23 mouse cellular contexts compared by ENCODE assay signal in genomic region chr12:30944197-30944596, GRCm38 (mm10). TPM values are rescaled to one million over a fixed set of nuclear protein-coding genes. Genes with fewer than 3 reads are reported as not detected.
A peak's percentile ranks its signal among the peaks of the same experiment; 100 is the strongest.
DNase-seq lines count a peak whose midpoint lies in the region; ATAC-seq and TF ChIP-seq lines count a peak whose summit lies in the region.
"Had no signal": no experiment of that assay in that cellular context is flagged by ENCODE, and none has a peak within 500 bp of the region (broad histone marks: within the 10 kb centered on the region; RNA-seq: fewer than 3 reads in every experiment).

No protein-coding gene starts in this region.

- TF ChIP-seq POLR2A in small intestine, adult 2 months (IDR thresholded peaks at IDR 0.05; ENCODE audit: low read depth, low read length) = no peak

- H3K9ac ChIP-seq in kidney, embryonic 16.5 days (replicated peaks; ENCODE audit: low read length) = no peak overlapping the region
- H3K9ac ChIP-seq: embryonic facial prominence, embryonic 12.5 days; heart, embryonic 15.5 days; hindbrain, embryonic 12.5 days; neural tube, embryonic 13.5 days had no signal

- H3K27ac ChIP-seq in kidney, embryonic 16.5 days (ENCODE audit: low read length) = peak overlapping the region; percentile 73
- no peak overlapping the region for H3K27ac ChIP-seq in embryonic facial prominence, embryonic 10.5 days (replicated peaks)
- H3K27ac ChIP-seq in small intestine, adult 2 months (ENCODE audit: insufficient read depth, low read depth, low read length) = peak overlapping the region; percentile 50
- H3K27ac ChIP-seq: embryonic facial prominence, embryonic 12.5 days; heart, adult 2 months; heart, embryonic 15.5 days; hindbrain, embryonic 12.5 days; left cerebral cortex, adult 2 months; limb, embryonic 10.5 days; neural tube, embryonic 13.5 days had no signal

- no peaks in the 10 kb centered on the region for H3K9me3 ChIP-seq in kidney, embryonic 16.5 days (ENCODE audit: low read length)
- H3K9me3 ChIP-seq in embryonic facial prominence, embryonic 10.5 days = no peaks in the 10 kb centered on the region
- H3K9me3 ChIP-seq: embryonic facial prominence, embryonic 12.5 days; G1E; heart, embryonic 15.5 days; hindbrain, embryonic 12.5 days; limb, embryonic 10.5 days; neural tube, embryonic 13.5 days had no signal

- H3K4me1 ChIP-seq in kidney, embryonic 16.5 days (ENCODE audit: insufficient read depth, low read length) = peaks cover 11% of the 10 kb centered on the region; the same call in 1 of the 2 replicates
- peaks cover 7% of the 10 kb centered on the region for H3K4me1 ChIP-seq in embryonic facial prominence, embryonic 10.5 days
- H3K4me1 ChIP-seq in small intestine, adult 2 months (ENCODE audit: control insufficient read depth, insufficient read depth, insufficient read length, low read length) = peaks cover 4% of the 10 kb centered on the region; the same call in 1 of the 2 replicates
- H3K4me1 ChIP-seq: embryonic facial prominence, embryonic 12.5 days; heart, embryonic 15.5 days; hindbrain, embryonic 12.5 days; neural tube, embryonic 13.5 days had no signal

- no peak for ATAC-seq in kidney, embryonic 16.5 days (ENCODE audit: low FRiP score, low TSS enrichment)
- ATAC-seq: CD4-positive, CD25-positive, alpha-beta regulatory T cell, adult 4 months had no signal

- TF ChIP-seq CTCF in small intestine, adult 2 months (IDR thresholded peaks at IDR 0.05; ENCODE audit: extremely low read depth, insufficient read length, insufficient replicate concordance, low read depth, low read length) = no peak

- H3K4me2 ChIP-seq in kidney, embryonic 16.5 days (replicated peaks; ENCODE audit: low read depth, low read length) = no peak overlapping the region
- H3K4me2 ChIP-seq: embryonic facial prominence, embryonic 12.5 days; heart, embryonic 15.5 days; hindbrain, embryonic 12.5 days; midbrain, embryonic 11.5 days; neural tube, embryonic 13.5 days had no signal

- WGBS in kidney, embryonic 16.5 days = 55% methylated on average over 3 of the region's 3 CpGs
- WGBS in embryonic facial prominence, embryonic 10.5 days = 41% methylated on average over 3 of the region's 3 CpGs
- WGBS in small intestine, adult 2 months = 64% methylated on average over 3 of the region's 3 CpGs

- peaks cover 12% of the 10 kb centered on the region; the same call in 1 of the 2 replicates for H3K36me3 ChIP-seq in kidney, embryonic 16.5 days (ENCODE audit: insufficient read depth, low read length)
- H3K36me3 ChIP-seq in embryonic facial prominence, embryonic 10.5 days (replicated peaks) = peaks cover 34% of the 10 kb centered on the region
- H3K36me3 ChIP-seq in small intestine, adult 2 months (ENCODE audit: control insufficient read depth, insufficient read depth, low read length) = peaks cover 19% of the 10 kb centered on the region
- H3K36me3 ChIP-seq: G1E; heart, embryonic 15.5 days had no signal

- peak; percentile 10 for DNase-seq in embryo, embryonic 10.5 days (ENCODE audit: low spot score)
- no peak for DNase-seq in embryo, embryonic 10 days (ENCODE audit: low spot score)
- DNase-seq in kidney, postnatal 25 days = no peak
- peak; percentile 36 for DNase-seq in embryonic facial prominence, embryonic 10.5 days (ENCODE audit: low spot score)
- DNase-seq in cerebellum, postnatal 10 days = no peak
- no peak for DNase-seq in thymus, postnatal 0 days (ENCODE audit: low spot score)
- DNase-seq: cerebellum, adult 9-10 months; gastrocnemius, postnatal 14 days; heart, adult 2 months; lung, adult 18-20 months; lung, postnatal 4 days; thymus, postnatal 14 days had no signal

- no peaks in the 10 kb centered on the region for H3K27me3 ChIP-seq in kidney, embryonic 16.5 days (ENCODE audit: insufficient read depth, low read length)
- H3K27me3 ChIP-seq in embryonic facial prominence, embryonic 10.5 days (replicated peaks; ENCODE audit: low read depth, poor library complexity, severe bottlenecking) = no peaks in the 10 kb centered on the region
- H3K27me3 ChIP-seq in small intestine, adult 2 months (ENCODE audit: control insufficient read depth, insufficient read depth, low read length) = no peaks in the 10 kb centered on the region
- H3K27me3 ChIP-seq: embryonic facial prominence, embryonic 12.5 days; heart, embryonic 15.5 days; hindbrain, embryonic 12.5 days; neural tube, embryonic 13.5 days had no signal

- no peak overlapping the region for H3K4me3 ChIP-seq in kidney, embryonic 16.5 days (ENCODE audit: low read length)
- H3K4me3 ChIP-seq in embryonic facial prominence, embryonic 10.5 days = no peak overlapping the region
- no peak overlapping the region for H3K4me3 ChIP-seq in small intestine, adult 2 months (ENCODE audit: low read depth, low read length)
- H3K4me3 ChIP-seq: embryonic facial prominence, embryonic 12.5 days; heart, adult 2 months; heart, embryonic 15.5 days; hindbrain, embryonic 12.5 days; left cerebral cortex, adult 2 months; limb, embryonic 10.5 days; neural tube, embryonic 13.5 days had no signal

RNA-seq across cellular contexts. Expression of gene Sh3yl1, which starts 32.7 kb away (rescaled TPM):
- 28.4 and 31.5 TPM in 2 replicates for polyA plus RNA-seq in kidney, embryonic 16.5 days (2015; fragmentation: Nextera tagmentation; extraction: Ambion mirVana)
- 17.7 and 18.4 TPM in 2 replicates for polyA plus RNA-seq in embryonic facial prominence, embryonic 10.5 days (2016; fragmentation: Nextera tagmentation; extraction: Ambion mirVana)
- 1.0 and 3.4 TPM in 2 replicates for polyA plus RNA-seq in small intestine, adult 2 months (2012; rRNA removed)
- polyA plus RNA-seq in thymus, postnatal 0 days (2015; fragmentation: Nextera tagmentation; extraction: Ambion mirVana) = 4.1 and 5.1 TPM in 2 replicates

RNA-seq across cellular contexts. Expression of gene Acp1, which starts 32.8 kb away (rescaled TPM):
- polyA plus RNA-seq in kidney, embryonic 16.5 days (2015; fragmentation: Nextera tagmentation; extraction: Ambion mirVana) = 158 and 174 TPM in 2 replicates
- polyA plus RNA-seq in embryonic facial prominence, embryonic 10.5 days (2016; fragmentation: Nextera tagmentation; extraction: Ambion mirVana) = 237 and 238 TPM in 2 replicates
- polyA plus RNA-seq in small intestine, adult 2 months (2012; rRNA removed) = 2.5 and 4.4 TPM in 2 replicates
- polyA plus RNA-seq in thymus, postnatal 0 days (2015; fragmentation: Nextera tagmentation; extraction: Ambion mirVana) = 116 and 119 TPM in 2 replicates

Comparison
In these comparisons a context has a peak if more than half of its experiments do, and no peak if none do; other contexts are left out.
1. DNase-seq: peak in embryo, embryonic 10.5 days (single experiment) and embryonic facial prominence, embryonic 10.5 days (single experiment); none in embryo, embryonic 10 days (single experiment), kidney, postnatal 25 days (0 of 2), cerebellum, postnatal 10 days (0 of 2) and thymus, postnatal 0 days (single experiment).
2. RNA of gene Acp1, which starts 32.8 kb away (polyA plus RNA-seq): 237 to 238 TPM in embryonic facial prominence, embryonic 10.5 days, 158 to 174 TPM in kidney, embryonic 16.5 days and 116 to 119 TPM in thymus, postnatal 0 days; 2.5 to 4.4 TPM in small intestine, adult 2 months; every median in the first group is over 10 times any median in the second.